Mouse (Mus musculus) erythroblast, embryonic 14.5 days (primary cell): ENCODE results near the gene Evi5.

ENCODE experiments used
- GATA1 ChIP-seq: IDR thresholded peaks from 2 replicates; pipeline ENCODE4 v1.6.1; 2012; ENCODE audit warnings: low read length, inconsistent platforms, mixed read lengths
- TAL1 ChIP-seq: IDR thresholded peaks from 3 replicates; pipeline ENCODE4 v1.6.1; 2012; ENCODE audit warnings: low read length, inconsistent platforms, mixed read lengths

GRCm38 (mm10) chr5:107726281-107727006, 148.5 kb downstream of the Evi5 start:
- TF ChIP-seq GATA1 = no peak
- TF ChIP-seq TAL1 = no peak
